Mouse (Mus musculus) layer of hippocampus, adult 9-10 months (tissue): ENCODE measurements at regions not wholly inside any gene's neighbourhood (a gene's known extent, or its start where the extent isn't known, plus 50 kb on each side); places are given as distances from the start of the nearest gene placed in this dataset.

ENCODE experiments used
- DNase-seq: peaks from one replicate; pipeline ENCODE4 v3.0.0; 2022; ENCODE audit warnings: low spot score

GRCm38 (mm10) chr10:113161486-113161885 lies 232.7 kb upstream of the Atxn7l3b start:
- DNase-seq, result no peak

- no peak for DNase-seq
Measured at GRCm38 (mm10) chr10:113160055-113160454, 231.3 kb upstream of the Atxn7l3b start.

- DNase-seq, result no peak
Measured at GRCm38 (mm10) chr10:113158988-113159387, 230.2 kb upstream of the Atxn7l3b start.

- peak; percentile 11 for DNase-seq
Measured at GRCm38 (mm10) chr10:113141606-113142005, 212.8 kb upstream of the Atxn7l3b start.

- no peak for DNase-seq
Measured at GRCm38 (mm10) chr10:113114999-113115398, 186.2 kb upstream of the Atxn7l3b start.

- peak; percentile 24 for DNase-seq
Measured at GRCm38 (mm10) chr10:113105771-113106430, 177.1 kb upstream of the Atxn7l3b start.

- no peak for DNase-seq
Measured at GRCm38 (mm10) chr10:113105301-113105700, 176.5 kb upstream of the Atxn7l3b start.
